Mouse (Mus musculus) common myeloid progenitor, adult 5-6 weeks (primary cell): ENCODE measurements at regions not wholly inside any gene's neighbourhood (a gene's known extent, or its start where the extent isn't known, plus 50 kb on each side); places are given as distances from the start of the nearest gene placed in this dataset.

Experiments
- ATAC-seq: replicated peaks from 2 replicates; pipeline ENCODE4 v1.8.0; 2016; ENCODE audit warnings: low read depth, mild to moderate bottlenecking, moderate TSS enrichment, inconsistent platforms; ENCODE audit not compliant: poor library complexity, severe bottlenecking

DNA sequence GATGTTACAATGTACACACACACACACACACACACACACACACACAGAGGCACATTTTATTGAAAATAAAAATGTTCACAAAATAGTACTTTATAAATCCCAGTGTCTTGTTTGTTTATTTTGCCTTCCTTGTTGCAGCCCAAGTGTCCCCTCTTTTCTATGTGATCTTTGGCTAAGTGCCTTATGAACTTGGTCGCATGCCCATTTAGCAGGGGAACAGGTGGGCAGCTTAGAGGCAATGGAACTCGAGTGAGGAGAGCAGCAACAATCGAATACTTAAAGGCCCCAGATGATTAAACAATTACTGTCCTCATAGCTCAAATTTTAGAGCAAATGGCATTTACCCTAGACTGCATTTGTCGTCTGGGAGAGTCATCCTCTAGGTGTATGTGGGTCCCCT lies 631.1 kb upstream of the Cdh5 start:
- ATAC-seq: no peak

DNA sequence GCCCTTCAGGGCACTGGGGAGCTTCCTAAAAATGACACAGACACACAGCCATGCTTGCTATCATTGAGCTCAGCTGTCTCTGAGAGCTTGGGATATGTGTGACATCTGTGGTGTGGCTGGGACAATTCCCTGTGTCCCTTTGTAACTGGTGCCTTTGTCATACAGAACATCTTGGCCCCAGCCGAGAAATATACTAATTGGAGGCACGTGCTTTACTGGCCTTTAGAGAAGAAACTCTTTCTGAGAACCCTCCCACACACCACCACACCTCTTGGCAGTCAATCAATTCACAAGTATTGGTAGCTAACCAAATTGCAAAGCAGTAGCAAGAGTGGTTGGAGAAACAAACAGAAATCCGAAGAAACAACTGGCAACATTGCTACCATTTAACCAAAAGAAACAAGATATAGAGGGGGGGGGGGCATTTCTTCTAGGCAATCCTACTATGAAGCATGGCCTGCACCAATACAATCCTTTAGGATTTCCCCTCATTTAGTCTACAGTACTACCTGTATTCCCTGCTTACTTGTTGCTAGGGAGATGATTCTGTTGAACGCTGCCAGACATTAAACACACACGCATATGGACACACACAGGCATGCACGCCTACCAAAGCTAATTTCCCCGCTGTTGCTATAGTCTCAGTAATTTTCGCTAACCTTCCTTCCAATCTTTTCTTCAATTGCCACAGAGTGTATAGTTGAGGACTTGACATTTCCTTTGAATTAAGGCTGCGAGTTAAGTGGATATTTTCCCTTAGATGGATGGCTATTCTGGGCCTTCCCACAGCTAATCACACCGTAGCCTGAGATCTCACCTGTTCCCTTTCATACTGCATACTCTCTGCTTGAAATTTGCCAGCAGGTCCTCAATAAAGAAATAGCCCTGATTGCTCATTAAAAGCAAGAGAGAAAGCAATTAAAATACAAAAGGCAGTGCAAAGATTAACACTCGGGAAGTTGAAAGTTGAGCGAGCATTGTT lies 625.3 kb upstream of the Cdh5 start:
- ATAC-seq: no peak

DNA sequence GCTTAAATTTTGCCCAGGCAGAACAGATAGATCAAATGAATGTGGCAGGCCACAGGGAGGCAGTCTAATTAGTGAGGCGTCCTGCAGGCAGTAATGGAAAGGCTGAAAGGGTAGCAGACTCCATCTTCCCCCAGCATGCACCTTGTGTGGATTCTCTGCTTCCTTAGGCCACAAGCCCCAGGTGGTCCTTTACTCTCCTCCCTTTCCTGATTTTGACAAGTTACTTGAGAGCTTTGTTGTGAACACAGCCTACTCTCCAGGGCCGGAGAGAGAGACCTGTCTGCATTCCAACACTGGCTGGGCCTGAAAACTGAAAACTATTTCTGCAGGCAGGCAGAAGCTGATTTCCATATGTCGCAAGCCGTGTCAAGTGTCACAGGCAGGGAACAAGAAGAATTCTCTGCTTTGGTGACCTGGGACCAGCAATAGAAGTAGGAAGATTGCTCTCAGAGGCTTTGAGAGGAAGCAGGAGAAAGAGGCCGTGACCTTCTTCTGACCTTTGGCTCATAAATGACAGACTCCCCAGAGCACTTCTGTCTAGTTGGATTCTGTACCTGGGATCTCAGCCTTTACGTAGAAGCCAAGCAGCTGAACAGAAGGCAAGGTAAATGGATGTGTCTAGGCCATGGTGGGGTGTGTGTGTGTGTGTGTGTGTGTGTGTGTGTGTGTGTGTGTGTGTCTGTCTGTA lies 619.2 kb upstream of the Cdh5 start:
- no peak for ATAC-seq

DNA sequence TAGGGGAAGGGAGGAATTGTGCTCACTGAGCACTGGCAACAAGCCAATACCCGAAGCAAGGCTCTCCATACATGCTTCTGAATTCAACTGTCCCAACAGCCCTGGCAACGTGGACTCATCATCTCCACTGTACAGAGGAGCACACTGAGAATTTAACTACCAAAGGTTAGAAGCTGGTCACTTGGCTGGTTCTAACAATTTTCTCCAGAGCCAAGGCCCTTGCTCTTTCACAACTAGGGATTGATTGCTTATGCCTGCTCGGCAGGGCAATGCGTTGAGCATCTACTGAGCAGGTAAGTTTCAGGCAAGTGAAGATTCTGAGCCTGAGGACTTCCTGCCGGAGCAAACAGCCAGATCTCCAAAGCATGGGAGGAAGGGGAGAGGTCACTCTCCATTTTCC lies 616.0 kb upstream of the Cdh5 start:
- no peak for ATAC-seq

DNA sequence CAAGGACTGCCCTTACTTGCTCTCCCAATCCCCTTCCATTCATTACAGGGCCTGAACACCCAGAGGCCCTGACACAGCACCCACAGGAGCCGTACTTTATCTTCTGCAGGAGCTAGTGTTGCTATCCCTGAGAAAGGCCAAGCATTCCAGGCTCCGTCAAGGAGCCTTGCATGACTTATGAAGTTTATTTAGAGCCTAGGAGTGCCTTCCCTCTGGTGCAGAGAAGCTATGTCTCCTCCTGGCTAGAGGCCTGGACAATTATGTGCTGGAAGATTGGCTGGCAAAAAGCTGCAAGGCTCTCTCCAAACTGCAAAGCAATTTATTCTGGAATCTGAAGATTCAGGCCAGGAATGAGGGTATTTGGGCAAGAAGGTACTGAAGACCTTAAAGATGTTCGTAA lies 612.0 kb upstream of the Cdh5 start:
- ATAC-seq: no peak

DNA sequence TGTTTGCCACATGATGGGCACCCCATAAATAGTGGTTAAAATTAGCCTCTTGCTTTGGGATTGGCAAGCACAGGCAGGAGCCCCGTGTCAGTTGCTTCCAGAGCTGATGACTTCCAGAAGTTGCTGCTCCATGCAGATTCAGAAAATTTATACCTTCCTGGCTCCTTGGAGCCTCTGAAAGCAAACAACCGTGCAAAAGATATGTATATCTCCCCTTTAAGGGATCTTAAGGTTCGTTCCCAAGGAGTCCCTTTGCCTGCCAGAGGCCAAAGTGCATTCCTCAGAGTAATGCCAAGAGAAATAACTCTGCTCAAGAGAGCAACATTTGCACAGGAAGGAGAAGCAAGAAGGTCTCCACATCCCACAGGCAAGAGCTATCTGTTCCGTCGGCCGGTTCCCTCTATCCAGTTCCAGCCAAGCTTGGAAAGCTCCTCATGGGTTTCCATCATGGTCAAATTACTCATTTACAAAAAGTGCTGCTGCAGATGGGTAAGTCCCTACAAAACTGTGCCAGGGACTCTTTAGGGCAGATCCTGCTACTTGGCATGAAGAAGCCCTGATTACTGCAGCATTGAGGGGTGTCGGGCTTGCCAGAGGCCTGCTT lies 608.4 kb upstream of the Cdh5 start:
- ATAC-seq: no peak

DNA sequence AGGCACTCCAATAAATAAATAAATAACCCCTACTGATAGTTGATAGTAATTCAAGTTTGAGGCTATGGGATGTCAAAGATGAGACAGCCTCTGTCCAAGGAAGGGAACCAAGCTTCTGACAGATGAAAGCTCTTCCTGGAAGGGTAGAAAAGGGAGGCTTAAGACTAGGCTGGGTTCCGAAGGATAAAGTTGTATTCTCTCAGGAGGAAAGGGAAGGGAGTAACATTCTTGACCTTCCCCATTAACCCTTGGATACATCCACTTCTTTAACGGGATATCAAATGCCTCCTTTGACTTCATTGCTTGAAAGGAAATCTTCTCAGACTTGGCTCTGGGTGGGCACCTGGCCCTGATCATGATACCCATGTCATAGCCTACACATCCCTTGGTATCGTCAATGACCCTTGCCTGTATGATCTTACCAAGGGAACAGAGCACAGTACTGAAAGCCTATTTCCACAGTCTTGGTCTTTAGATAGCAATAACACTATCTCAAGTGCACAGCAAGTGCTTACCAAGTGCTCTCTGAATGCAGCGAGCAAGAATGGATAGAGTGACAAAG lies 607.4 kb upstream of the Cdh5 start:
- ATAC-seq: no peak

DNA sequence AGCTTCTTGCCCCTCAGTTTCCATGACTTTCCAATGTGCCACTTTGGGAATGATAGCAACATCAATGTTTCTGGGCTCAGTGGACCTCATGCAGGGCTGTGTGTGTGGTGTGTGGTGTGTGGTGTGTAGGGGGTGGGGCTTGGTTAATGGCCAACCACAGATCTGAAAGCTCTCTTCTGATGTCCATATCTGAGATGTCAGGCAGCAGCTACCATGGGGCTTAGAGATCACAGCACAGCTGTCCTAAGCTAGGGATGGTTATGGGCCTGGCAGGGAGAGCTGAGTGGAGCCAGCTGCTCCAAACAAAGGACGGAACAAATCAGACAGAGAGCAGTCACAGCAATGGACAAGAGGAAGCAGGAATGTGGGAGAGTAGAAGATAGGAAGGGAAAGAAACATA lies 606.8 kb upstream of the Cdh5 start:
- no peak for ATAC-seq

DNA sequence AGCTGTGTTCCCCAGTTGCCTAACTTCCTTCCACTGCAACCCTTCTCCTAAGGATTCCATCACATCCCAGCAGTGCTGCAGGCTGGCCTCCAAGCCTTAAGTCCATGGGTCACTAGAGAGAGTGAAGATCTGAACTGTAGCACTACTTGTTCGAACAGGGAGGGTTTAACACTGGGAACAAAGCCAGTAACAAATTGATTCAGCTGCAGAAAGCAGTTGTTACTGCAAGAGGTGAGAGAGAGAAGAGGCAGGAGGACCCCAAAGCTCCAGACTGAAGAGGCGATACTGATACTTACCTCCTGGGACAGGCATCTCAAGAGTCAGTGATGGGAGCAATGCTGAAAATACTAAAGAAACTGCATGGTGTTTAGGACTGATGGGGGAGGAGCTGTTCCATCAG lies 600.1 kb upstream of the Cdh5 start:
- ATAC-seq: no peak

DNA sequence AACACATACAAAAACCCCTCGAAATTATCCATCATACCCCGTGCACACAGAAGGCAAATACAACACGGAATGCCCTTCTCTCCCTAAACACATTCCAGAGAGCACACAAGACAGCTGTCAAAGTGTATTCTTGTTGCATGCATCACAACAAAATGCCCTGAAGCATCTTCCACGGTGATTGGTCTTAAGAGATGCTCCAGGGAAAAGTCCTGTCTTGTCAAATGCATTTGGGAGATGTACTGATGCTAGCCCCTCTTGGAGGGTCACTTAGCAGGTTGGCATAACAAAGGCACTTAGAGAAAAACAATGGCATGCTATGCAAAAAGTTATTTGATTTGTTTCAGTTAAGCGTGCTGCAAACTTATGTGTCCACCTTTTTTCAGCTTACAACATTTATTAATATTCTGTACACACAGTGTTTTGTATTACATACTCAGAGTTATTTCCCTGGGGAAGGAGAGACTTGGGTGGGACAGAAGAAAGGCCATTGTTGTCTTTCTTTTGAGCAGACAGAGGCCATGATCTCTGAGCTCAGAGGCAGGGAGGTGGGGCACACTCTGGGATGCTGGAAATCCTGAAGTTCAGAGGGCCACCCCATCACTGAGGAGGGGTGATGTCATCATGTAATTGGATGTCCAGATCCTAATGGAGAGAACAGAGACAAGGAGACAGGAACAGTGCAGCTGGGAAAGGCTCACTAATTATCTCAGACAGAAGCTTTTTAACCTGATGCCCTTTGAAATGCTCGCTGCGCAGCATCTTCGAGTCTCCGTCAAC lies 598.2 kb upstream of the Cdh5 start:
- no peak for ATAC-seq

DNA sequence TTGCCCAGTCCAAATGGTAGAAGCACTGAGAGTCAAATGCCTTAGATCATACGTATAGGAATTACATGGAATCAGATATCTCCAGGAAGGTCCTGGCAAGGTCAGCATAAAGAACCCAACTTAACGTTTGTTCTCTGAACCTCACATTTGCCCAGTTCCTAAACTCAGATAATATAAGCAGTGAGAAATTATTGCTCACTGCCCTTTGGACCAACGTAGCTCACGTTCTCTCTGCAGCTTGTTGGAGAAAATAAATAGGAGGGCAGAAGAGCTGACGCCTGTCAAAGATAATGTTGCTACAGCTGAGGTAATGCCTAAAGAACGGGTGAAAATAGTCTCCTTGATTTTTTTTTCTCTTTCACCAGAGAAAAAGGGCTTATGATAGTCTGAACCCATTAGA lies 595.1 kb upstream of the Cdh5 start:
- ATAC-seq: no peak

DNA sequence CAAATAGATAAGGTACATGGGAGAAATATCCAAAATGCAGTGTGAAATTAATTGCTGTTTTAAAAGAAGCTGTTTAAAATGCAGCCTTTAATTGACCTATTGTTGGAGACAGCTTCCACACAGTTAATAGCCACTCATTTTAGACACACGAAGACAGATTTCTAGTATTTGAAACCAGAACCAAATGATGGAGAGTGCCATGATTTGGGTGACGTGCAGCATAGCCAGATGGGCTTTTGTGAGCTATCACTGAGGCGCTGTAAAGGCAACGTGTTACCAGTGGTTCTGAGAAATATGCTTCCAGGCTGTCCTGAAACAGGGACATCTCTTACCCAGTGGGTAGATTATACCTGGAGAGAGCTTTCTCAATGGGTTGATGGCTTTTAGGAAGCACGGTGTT lies 594.4 kb upstream of the Cdh5 start:
- no peak for ATAC-seq

DNA sequence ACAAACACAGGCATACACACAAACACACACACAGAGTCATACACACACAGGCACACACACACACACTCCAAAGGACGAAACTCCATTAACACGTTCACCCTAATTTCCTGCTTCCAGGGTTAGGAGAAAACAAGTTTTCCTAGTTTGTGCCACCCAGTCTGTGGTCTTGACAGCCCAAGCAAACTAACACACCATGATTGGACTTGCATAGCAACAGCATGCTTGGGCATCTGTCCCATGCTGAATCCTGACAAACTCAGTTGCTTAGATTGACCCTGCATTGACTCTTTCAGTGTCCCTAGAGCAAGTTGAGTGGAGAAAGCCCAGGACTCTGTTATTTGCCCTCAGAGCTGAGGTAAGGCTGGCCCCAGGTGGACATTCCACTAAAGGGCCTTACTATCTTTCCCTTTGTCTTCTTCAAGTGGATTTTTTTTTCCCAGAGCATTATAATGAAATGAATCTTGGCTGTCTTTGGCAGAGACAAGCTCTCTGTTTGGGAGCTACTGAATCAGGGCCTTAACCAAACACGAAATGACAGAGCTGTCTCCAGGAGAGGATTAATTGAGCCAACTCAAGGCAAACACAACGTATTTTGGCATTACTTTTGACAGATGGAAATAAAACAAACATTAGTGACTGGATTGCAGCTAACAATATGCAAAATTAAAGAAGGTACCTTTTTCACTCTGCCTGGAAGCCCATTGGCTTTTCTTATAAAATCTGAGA lies 581.1 kb upstream of the Cdh5 start:
- no peak for ATAC-seq

DNA sequence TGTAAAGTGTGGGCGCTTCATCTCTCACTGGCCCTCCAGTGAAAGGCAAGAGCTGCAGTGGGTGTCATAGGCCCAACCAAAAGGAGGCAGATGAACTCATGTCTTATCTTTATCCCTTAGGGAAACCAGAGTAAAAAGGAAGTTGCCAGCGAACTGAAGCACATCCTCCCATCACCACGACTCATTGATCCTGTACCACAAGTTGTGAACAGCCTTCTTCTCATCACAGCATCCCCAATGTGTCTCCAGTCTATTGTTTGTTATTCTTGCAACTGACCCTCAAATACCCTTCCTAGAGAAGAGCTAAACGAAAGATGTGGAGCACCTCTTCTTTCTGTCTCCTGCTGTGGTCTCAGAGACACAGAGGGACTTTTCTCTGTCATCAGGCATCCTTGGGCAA lies 570.5 kb upstream of the Cdh5 start:
- no peak for ATAC-seq

DNA sequence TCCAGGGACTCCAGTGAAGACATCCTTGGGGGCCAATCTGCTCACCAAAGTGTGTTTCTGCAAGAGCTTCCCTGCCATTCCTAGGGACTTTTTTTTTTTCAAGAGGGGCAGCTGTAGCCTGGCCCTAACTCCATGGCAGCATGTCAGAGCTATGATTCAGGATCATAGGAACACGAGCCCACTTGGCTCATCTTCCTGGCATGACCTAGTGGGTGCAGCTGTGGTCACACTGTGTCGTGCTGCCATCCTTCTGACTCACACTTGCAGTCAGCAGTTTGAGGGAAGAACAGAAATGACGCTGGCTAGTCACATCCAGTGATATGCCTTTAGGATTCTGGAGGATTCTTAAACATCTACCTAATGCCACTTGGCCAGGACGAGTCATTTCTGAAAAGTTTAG lies 566.5 kb upstream of the Cdh5 start:
- ATAC-seq: no peak

DNA sequence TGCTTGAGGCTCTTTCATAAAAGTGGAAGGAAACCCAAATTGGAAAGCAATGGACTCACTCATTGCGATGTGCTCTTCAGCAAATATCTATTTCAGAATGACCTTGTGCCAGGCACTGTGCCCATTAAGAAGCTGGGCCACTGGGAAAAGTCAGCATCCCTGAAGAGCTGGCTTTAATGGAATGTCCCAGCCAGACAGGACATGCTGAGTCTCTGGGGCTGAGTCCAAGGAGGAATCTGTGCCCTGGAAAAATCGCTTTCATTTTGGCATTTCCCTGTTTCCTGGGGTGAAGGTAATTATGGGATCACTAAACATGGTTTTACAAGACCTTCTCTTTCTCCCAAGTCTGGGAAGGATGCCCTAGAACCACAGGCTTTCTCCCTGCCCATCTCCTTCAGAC lies 564.6 kb upstream of the Cdh5 start:
- no peak for ATAC-seq

DNA sequence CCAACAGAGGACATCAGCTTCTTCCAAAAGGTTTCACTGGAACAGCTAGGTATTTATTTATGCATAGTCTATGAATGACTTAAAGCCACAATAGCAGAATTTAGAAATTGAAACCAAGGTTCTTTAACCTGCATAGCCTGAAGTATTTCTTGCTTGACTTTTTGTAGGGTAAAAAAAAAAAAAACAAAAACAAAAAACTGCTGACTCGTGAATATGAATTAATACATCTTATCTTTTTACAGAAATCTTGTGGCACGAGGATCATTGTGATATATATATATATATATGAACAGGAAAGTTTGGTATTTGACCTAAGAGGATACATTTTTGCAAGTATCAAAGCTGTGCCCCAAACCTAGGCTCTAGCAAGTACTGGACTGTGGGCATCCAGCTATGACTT lies 559.5 kb upstream of the Cdh5 start:
- ATAC-seq: no peak

DNA sequence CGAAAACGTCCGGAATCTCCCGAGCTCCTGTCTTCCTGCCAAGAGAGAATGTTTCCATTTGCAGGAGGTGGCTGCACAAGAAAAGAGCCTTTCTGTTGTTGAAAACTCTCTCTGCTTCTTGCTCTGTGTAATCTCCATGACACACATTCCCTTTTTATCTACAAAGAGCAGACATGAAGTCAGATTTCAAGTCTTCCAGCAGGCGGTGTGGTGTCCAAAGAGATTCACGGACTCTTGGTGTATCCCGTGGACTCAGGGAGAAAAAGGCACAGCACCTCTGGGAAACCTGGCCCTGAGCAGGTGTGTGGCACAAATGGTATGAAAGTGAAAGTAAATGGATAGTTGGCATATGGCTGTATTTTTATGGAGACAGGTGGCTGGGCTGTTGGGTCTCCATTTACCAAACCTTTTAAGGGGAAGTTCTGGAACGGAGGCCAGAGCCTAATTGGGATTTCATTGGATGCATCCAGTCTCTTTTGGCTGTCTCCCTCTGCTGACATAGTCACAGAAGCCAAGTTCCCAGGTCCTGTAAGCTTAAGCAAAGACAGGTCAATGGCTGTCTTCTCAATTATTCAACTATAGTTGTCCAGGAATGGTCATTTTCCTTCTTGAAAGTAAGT lies 549.4 kb upstream of the Cdh5 start:
- no peak for ATAC-seq

DNA sequence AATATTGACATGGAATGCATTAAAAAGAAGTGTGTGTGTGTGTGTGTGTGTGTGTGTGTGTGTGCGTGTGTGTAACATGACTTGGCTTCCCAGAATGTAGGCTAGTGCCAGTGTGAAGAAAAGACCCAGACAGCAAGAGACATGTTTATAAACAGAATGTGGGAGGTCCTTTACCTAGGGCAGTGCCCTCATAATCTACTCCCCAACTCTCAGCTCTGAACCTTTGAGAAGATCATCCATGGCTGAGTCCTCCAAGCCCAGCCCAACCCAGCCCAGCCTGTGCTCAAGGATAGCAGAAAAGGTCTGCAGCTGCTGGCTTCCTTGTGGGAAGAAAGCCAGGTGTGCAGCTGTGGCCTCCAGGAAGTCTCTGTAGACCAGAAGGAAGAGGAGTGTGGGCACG lies 539.8 kb upstream of the Cdh5 start:
- no peak for ATAC-seq
